Mouse (Mus musculus) forebrain, embryonic 11.5 days (tissue): ENCODE results near the gene Cops3. TPM values are rescaled to one million over a fixed set of nuclear protein-coding genes. Genes with fewer than 3 reads are reported as not detected.
A peak's percentile ranks its signal among the peaks of the same experiment; 100 is the strongest.

Source experiments
- ATAC-seq: fragments of 200-750 bp; cut with Nextera tagmentation; replicated peaks from 2 replicates; pipeline ENCODE4 v1.8.0; 2017; ENCODE audit warnings: moderate TSS enrichment; ENCODE audit not compliant: low FRiP score
- DNase-seq: peaks from one replicate; pipeline ENCODE4 v3.0.0-alpha.2; 2017; ENCODE audit warnings: low spot score
- H3K27ac ChIP-seq: fragments of 300-500 bp; sonication (generic); 2 replicates; pipeline ENCODE4 v1.5.1; 2014; ENCODE audit warnings: low read depth, low read length
- H3K27me3 ChIP-seq: fragments of 300-500 bp; sonication (generic); 2 replicates; pipeline ENCODE4 v1.6.1; 2014; ENCODE audit warnings: mild to moderate bottlenecking, low read length, mixed read lengths; ENCODE audit not compliant: control insufficient read depth, insufficient read depth
- H3K36me3 ChIP-seq: fragments of 300-500 bp; sonication (generic); 2 replicates; pipeline ENCODE4 v1.6.1; 2014; ENCODE audit warnings: mild to moderate bottlenecking, low read length, moderate library complexity, mixed read lengths; ENCODE audit not compliant: control insufficient read depth, insufficient read depth
- H3K4me1 ChIP-seq: fragments of 300-500 bp; sonication (generic); replicated peaks from 2 replicates; pipeline ENCODE4 v1.6.1; 2014; ENCODE audit warnings: low read length, mixed read lengths; ENCODE audit not compliant: control insufficient read depth, insufficient read depth
- H3K4me2 ChIP-seq: fragments of 300-500 bp; sonication (generic); 2 replicates; pipeline ENCODE4 v1.6.1; 2014; ENCODE audit warnings: low read depth, mild to moderate bottlenecking, low read length, moderate library complexity, mixed read lengths; ENCODE audit not compliant: severe bottlenecking
- H3K4me3 ChIP-seq: fragments of 300-500 bp; sonication (generic); 2 replicates; pipeline ENCODE4 v1.5.1; 2014; ENCODE audit warnings: low read depth, low read length
- H3K9ac ChIP-seq: fragments of 300-500 bp; sonication (generic); 2 replicates; pipeline ENCODE4 v1.6.1; 2014; ENCODE audit warnings: low read length
- H3K9me3 ChIP-seq: fragments of 300-500 bp; sonication (generic); 2 replicates; pipeline ENCODE4 v1.6.1; 2016; ENCODE audit warnings: low read length, mixed read lengths; ENCODE audit not compliant: control insufficient read depth
- WGBS: fragments of 180-500 bp; shearing (Covaris S2); extraction: QIAGEN DNeasy Blood & Tissue Kit; methylation state at CpG from one replicate; pipeline ENCODE4 v1.1.7; 2014; 5-methylcytosine and 5-hydroxymethylcytosine counted together
- polyA plus RNA-seq: library from polyadenylated mRNA; unstranded; fragments of >200 nt; fragmentation: Nextera tagmentation; extraction: Ambion mirVana; gene quantifications from 2 replicates; pipeline ENCODE4 v1.2.1, GENCODE M21; 2014

The Cops3 gene
- polyA plus RNA-seq, result 251 and 258 TPM in 2 replicates

DNA sequence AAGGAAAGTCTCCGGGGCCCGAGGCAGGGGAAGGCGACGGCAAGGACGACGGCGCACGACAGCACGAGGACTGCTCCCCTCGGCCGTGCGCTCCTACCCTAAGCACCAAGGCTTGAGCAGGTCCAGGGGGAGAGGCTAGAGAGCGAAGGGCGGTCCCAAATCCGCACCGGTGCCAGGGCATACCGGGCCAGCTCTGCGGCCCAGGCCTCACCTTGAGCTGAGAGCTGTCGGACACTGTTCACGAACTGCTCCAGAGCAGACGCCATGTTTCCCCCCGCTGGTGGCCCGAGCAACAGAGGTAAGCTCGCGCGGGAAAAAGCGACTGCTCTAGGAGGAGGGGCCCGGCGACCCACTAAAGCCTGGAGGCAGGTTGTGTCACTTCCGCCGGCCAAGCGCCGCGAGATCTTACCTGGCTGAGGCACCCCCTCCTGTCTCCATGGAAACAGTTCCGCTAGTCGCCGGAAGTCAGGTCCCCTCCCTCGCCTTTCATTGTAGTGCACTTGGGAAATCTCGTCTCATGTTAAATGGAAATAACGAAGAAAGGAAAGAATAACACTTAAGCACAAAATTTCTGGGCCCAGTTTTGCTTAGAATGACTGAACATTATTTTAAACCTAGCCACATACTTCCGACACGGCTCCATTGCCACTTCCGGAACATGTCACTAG is at the start of gene Cops3:
Gene Cops3, minus strand, starts transcription at position 380 of the 668 bp plus-strand sequence.
- peak within 1 kb of the TSS; percentile 62 for H3K4me2 ChIP-seq
- H3K4me1 ChIP-seq, result peaks cover 5% of the 10 kb centered on the region
- peak within 1 kb of the TSS; percentile 69 for H3K4me3 ChIP-seq
- no peaks in the 10 kb centered on the region for H3K36me3 ChIP-seq
- H3K27ac ChIP-seq, result peak within 1 kb of the TSS; percentile 96
- ATAC-seq, result peak; percentile 98
- no peaks in the 10 kb centered on the region for H3K27me3 ChIP-seq
- 1% methylated on average over 41 of the region's 43 CpGs for WGBS
- peak within 1 kb of the TSS; percentile 80 for H3K9ac ChIP-seq
- no peaks in the 10 kb centered on the region for H3K9me3 ChIP-seq
- peak; percentile 98 for DNase-seq

DNA sequence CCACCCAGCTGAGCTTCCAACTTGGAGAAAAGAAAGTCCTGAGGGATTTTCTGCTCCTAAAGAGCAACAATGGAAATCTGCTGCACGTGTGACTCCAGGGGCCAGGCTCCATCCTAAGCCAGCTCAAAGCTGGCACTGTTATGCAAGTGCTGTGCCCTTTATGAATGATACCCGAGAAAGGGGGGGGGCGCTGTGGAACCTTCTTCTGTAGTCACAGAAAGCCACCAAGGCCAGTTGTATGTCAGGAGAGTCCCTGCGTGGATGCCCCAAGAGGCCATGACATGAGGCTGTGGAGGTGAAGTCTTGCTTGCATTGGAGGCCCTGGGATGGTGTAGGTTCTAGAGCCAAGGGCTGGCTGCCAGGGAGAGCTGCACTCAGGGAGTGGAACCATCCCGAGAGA is 48.5 kb upstream of the Cops3 start:
- Histone ChIP-seq H3K36me3 (no peaks in the 10 kb centered on the region), H3K9me3 (no peaks in the 10 kb centered on the region), H3K4me2 (no peak overlapping the region), H3K4me1 (no peaks in the 10 kb centered on the region), H3K27ac (no peak overlapping the region), H3K9ac (no peak overlapping the region), H3K4me3 (no peak overlapping the region), H3K27me3 (no peaks in the 10 kb centered on the region)
- DNase-seq, result no peak
- WGBS, result 74% methylated on average over 5 of the region's 5 CpGs
- no peak for ATAC-seq

DNA sequence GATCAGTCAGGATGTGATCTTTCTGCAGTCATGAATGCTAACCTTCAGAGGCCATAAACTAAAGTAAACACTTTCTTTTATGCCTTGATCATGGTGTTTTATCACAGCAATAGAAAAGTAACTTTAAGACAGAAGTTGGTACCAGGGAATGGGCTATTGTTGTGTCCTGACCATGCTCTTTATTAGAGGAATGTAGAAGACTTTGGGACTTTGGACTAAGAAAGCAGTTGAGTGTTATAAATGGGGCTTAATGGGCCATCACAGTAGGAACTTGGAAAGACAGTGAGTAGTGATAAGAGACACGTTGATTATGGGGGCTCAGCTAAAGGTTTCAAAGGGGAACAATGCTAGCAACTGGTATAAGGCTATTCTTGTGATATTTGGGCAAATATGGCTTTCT is 47.3 kb upstream of the Cops3 start:
- DNase-seq, result no peak
- Histone ChIP-seq H3K27ac (no peak overlapping the region), H3K4me2 (no peak overlapping the region), H3K4me1 (no peaks in the 10 kb centered on the region), H3K4me3 (no peak overlapping the region), H3K9ac (no peak overlapping the region), H3K27me3 (no peaks in the 10 kb centered on the region), H3K36me3 (no peaks in the 10 kb centered on the region), H3K9me3 (no peaks in the 10 kb centered on the region)
- WGBS, result 87% methylated on average over 1 of the region's 1 CpGs
- ATAC-seq, result no peak

DNA sequence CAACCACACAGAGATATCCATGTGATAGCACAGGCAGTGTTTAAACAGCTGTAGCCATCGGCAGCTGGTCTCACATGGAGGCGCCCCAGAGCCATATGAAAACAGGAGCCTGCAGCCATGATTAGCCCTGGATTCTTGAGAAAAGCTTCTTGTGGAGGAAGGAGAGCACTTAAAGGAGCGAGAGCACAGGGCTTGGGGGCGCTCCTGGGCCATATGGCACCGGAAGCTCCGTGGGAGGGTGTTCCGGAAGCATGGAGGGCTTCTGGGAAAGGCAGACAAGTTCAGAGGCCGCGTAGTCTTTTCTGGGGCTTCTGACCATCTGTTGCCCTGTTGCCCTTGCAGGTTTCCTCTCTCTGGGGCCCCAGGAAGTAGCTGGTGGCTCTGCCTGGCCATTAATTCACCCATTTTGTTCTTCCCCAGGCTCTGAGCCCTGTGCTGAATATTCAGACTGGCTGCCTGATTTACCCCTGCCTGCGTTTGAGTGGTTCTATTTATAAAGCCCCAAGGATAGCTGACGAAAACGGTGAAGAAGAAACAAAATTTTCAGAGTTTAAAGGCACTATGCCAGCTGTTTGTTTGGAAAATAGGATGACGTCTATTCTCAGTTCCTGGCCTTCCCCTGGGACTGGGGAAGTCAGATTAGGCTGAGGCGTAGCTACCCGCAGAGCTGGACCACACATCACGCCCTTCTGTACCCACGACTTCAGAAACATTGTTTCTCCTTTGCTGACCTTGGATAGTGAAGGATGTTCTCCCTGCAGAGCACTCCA is 45.8 kb upstream of the Cops3 start:
- no peak for ATAC-seq
- no peak for DNase-seq
- Histone ChIP-seq H3K4me2 (no peak overlapping the region), H3K9me3 (no peaks in the 10 kb centered on the region), H3K4me1 (no peaks in the 10 kb centered on the region), H3K9ac (no peak overlapping the region), H3K36me3 (no peaks in the 10 kb centered on the region), H3K27ac (no peak overlapping the region), H3K4me3 (no peak overlapping the region), H3K27me3 (no peaks in the 10 kb centered on the region)
- 78% methylated on average over 17 of the region's 17 CpGs for WGBS

DNA sequence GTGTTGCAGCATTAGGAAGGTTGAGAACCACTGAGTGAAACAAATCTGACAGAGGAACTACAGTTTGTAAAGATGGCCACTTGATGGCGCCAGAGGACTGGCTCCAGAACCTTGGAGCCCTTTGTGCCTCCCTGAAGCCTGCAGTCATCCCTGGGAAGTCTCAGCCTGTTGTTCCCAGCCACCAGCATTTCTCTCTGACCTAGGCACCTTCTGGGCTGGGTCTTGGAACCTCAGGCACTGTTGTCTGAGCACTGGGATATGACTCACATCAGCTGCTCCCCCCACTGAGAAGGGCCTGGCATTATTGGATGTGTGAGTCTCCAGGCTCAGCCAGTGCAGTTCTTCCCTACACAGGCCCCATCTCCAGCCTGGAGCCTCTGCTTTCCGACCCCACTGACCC is 40.4 kb upstream of the Cops3 start:
- 32% methylated on average over 2 of the region's 2 CpGs for WGBS
- H3K4me3 ChIP-seq, result no peak overlapping the region
- no peaks in the 10 kb centered on the region for H3K9me3 ChIP-seq
- H3K36me3 ChIP-seq, result no peaks in the 10 kb centered on the region; the same call in 1 of the 2 replicates
- no peak overlapping the region for H3K4me2 ChIP-seq
- DNase-seq (peak; percentile 88), ATAC-seq (peak; percentile 70)
- no peaks in the 10 kb centered on the region for H3K27me3 ChIP-seq
- H3K9ac ChIP-seq, result peak overlapping the region; percentile 40
- no peak overlapping the region for H3K27ac ChIP-seq
- H3K4me1 ChIP-seq, result no peaks in the 10 kb centered on the region

DNA sequence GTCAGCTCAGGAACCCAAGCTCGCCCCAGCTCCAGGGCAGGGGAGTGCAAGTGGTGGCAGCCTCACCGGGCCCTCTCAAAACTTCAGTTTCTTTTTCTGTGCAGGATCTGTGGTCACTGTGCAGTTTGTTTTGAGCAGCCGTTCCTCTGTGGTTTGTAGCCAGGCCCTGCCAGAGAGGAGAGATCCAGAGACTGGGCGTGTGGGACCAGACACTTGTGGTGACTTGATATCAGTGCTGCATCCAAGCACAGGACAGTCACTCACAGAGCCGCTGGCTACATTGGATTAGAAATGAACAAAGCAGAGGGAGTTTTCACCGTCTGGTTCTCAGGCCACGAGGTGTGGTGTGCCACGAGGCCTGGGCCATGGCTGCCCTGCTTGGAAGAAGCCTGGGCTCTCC is 32.5 kb upstream of the Cops3 start:
- Histone ChIP-seq H3K4me2 (no peak overlapping the region), H3K27ac (no peak overlapping the region), H3K9me3 (no peaks in the 10 kb centered on the region), H3K4me1 (peaks cover 6% of the 10 kb centered on the region; the same call in 1 of the 2 replicates), H3K27me3 (no peaks in the 10 kb centered on the region), H3K9ac (no peak overlapping the region), H3K4me3 (no peak overlapping the region), H3K36me3 (no peaks in the 10 kb centered on the region; the same call in 1 of the 2 replicates)
- WGBS, result 81% methylated on average over 8 of the region's 8 CpGs
- DNase-seq (no peak), ATAC-seq (no peak)

DNA sequence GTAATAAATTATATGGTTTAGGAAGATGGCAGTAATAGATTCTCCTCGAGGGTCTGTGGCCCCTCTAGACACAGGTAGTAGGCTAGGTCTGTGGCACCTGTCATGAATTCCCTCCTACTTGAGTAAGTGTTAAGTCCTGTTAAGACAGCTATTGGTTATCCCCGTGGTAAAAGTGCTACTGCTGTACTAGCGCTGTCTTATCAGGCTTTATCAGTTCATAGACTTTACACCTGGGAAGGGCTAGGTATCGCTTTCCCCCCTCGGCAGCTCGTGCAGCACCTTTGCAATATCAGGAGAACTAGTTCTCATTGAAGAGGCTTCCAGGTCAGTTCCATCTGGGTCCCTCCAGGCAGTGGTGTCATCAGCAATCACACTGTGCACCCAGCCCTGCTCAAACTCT is 24.7 kb upstream of the Cops3 start:
- WGBS, result 95% methylated on average over 6 of the region's 6 CpGs

DNA sequence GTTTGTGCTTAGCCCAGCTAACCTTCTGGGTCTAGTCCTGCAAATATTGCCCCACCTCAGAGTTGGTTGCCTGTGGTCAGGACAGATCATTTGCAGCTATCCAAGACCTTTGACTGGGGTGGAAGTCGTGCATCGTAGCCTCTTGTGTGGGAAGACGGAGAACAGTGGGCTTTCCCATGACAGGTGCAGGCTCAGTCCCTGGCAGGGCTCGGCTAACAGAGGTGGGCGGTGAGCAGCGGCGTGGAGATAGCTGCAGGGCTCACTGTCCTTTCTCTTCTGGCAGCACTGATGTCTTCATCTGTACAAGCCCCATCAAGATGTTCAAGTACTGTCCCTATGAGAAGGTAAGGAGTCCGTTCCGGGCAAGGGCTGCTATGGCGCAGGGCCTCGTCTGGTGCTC is 20.8 kb upstream of the Cops3 start:
- no peaks in the 10 kb centered on the region; the same call in 1 of the 2 replicates for H3K36me3 ChIP-seq
- WGBS, result 90% methylated on average over 11 of the region's 11 CpGs
- H3K27me3 ChIP-seq, result no peaks in the 10 kb centered on the region
- H3K4me1 ChIP-seq, result no peaks in the 10 kb centered on the region
- no peaks in the 10 kb centered on the region for H3K9me3 ChIP-seq
- DNase-seq (no peak), ATAC-seq (no peak)
- H3K9ac ChIP-seq, result no peak overlapping the region
- no peak overlapping the region for H3K4me2 ChIP-seq
- H3K27ac ChIP-seq, result no peak overlapping the region
- no peak overlapping the region for H3K4me3 ChIP-seq

More for the DNA sequence above, 24.7 kb upstream of the Cops3 start:
- Histone ChIP-seq H3K27ac (no peak overlapping the region), H3K9ac (no peak overlapping the region), H3K9me3 (no peaks in the 10 kb centered on the region), H3K4me3 (no peak overlapping the region), H3K4me2 (no peak overlapping the region), H3K4me1 (peaks cover 2% of the 10 kb centered on the region; the same call in 1 of the 2 replicates), H3K36me3 (no peaks in the 10 kb centered on the region; the same call in 1 of the 2 replicates), H3K27me3 (no peaks in the 10 kb centered on the region)
- DNase-seq (no peak), ATAC-seq (no peak)
